Mouse (Mus musculus): ENCODE measurements around the gene Fbl.

GRCm38 (mm10) chr7:28181376-28181775, 11.9 kb downstream of the Fbl start:
- TF ChIP-seq CTCF (IDR thresholded peaks at IDR 0.05; ENCODE audit: low read depth) (no peak), EP300 (IDR thresholded peaks at IDR 0.05; ENCODE audit: low read depth) (no peak)

Data from liver, postnatal 0 days (tissue).